Mouse (Mus musculus) ES-Bruce4 (cell line): ENCODE measurements at regions not wholly inside any gene's neighbourhood (a gene's known extent, or its start where the extent isn't known, plus 50 kb on each side); places are given as distances from the start of the nearest gene placed in this dataset.

ENCODE experiments used
- H3K27ac ChIP-seq: 2 replicates; pipeline ENCODE4 v1.5.1; 2012; ENCODE audit warnings: low read length, inconsistent platforms; ENCODE audit not compliant: insufficient read depth
- H3K27me3 ChIP-seq: 2 replicates; pipeline ENCODE4 v1.6.1; 2012; ENCODE audit warnings: mild to moderate bottlenecking, low read length, inconsistent platforms; ENCODE audit not compliant: control insufficient read depth, poor library complexity, insufficient read depth, severe bottlenecking
- H3K36me3 ChIP-seq: 2 replicates; pipeline ENCODE4 v1.6.1; 2012; ENCODE audit warnings: inconsistent platforms, mild to moderate bottlenecking, low read length, moderate library complexity; ENCODE audit not compliant: control insufficient read depth, poor library complexity, insufficient read depth, severe bottlenecking
- H3K4me1 ChIP-seq: one replicate; pipeline ENCODE4 v1.8.1; 2011; ENCODE audit warnings: low read length; ENCODE audit not compliant: control insufficient read depth, insufficient read depth
- H3K4me3 ChIP-seq: 2 replicates; pipeline ENCODE4 v1.5.1; 2011; ENCODE audit warnings: low read depth, mild to moderate bottlenecking, low read length
- H3K9ac ChIP-seq: 2 replicates; pipeline ENCODE4 v1.6.1; 2012; ENCODE audit warnings: low read depth, mild to moderate bottlenecking, inconsistent platforms; ENCODE audit not compliant: poor library complexity, severe bottlenecking
- H3K9me3 ChIP-seq: replicated peaks from 2 replicates; pipeline ENCODE4 v1.6.1; 2012; ENCODE audit warnings: mild to moderate bottlenecking, low read length, inconsistent platforms; ENCODE audit not compliant: control insufficient read depth, poor library complexity, insufficient read depth, severe bottlenecking
- CTCF ChIP-seq: IDR thresholded peaks from one replicate; pipeline ENCODE4 v1.8.1; 2011; ENCODE audit warnings: low read depth, low read length
- EP300 ChIP-seq: IDR thresholded peaks from 2 replicates; pipeline ENCODE4 v1.6.1; 2011; ENCODE audit warnings: low read depth, low read length; ENCODE audit not compliant: insufficient read depth
- POLR2A ChIP-seq: IDR thresholded peaks from one replicate; pipeline ENCODE4 v1.8.1; 2011; ENCODE audit warnings: low read length; ENCODE audit not compliant: insufficient read depth

GRCm38 (mm10) chr12:16436255-16436654 lies 174.5 kb downstream of the Lpin1 start:
- Histone ChIP-seq H3K27ac (no peak overlapping the region), H3K9ac (no peak overlapping the region), H3K27me3 (no peaks in the 10 kb centered on the region), H3K36me3 (no peaks in the 10 kb centered on the region), H3K9me3 (no peaks in the 10 kb centered on the region), H3K4me1 (no peaks in the 10 kb centered on the region), H3K4me3 (no peak overlapping the region)
- TF ChIP-seq POLR2A = no peak
- TF ChIP-seq CTCF = no peak
- TF ChIP-seq EP300 = no peak

GRCm38 (mm10) chr12:16434739-16435138 lies 176.0 kb downstream of the Lpin1 start:
- Histone ChIP-seq H3K27ac (no peak overlapping the region), H3K9ac (no peak overlapping the region), H3K27me3 (no peaks in the 10 kb centered on the region), H3K4me3 (no peak overlapping the region), H3K9me3 (no peaks in the 10 kb centered on the region), H3K36me3 (no peaks in the 10 kb centered on the region), H3K4me1 (no peaks in the 10 kb centered on the region)
- TF ChIP-seq CTCF (no peak), EP300 (no peak), POLR2A (no peak)

- Histone ChIP-seq H3K27me3 (no peaks in the 10 kb centered on the region), H3K9me3 (no peaks in the 10 kb centered on the region), H3K9ac (no peak overlapping the region), H3K36me3 (no peaks in the 10 kb centered on the region), H3K4me3 (no peak overlapping the region), H3K4me1 (no peaks in the 10 kb centered on the region), H3K27ac (no peak overlapping the region)
- TF ChIP-seq POLR2A = no peak
- no peak for TF ChIP-seq CTCF
- TF ChIP-seq EP300 = no peak
Measured at GRCm38 (mm10) chr12:16434225-16434624, 176.5 kb downstream of the Lpin1 start.

GRCm38 (mm10) chr12:16425980-16426379 lies 184.8 kb downstream of the Lpin1 start:
- Histone ChIP-seq H3K36me3 (no peaks in the 10 kb centered on the region), H3K4me3 (no peak overlapping the region), H3K9me3 (no peaks in the 10 kb centered on the region), H3K4me1 (no peaks in the 10 kb centered on the region), H3K9ac (no peak overlapping the region), H3K27me3 (no peaks in the 10 kb centered on the region), H3K27ac (no peak overlapping the region)
- TF ChIP-seq EP300 (no peak), CTCF (no peak), POLR2A (no peak)

GRCm38 (mm10) chr12:16424526-16424925 lies 186.2 kb downstream of the Lpin1 start:
- H3K4me1 ChIP-seq = no peaks in the 10 kb centered on the region
- no peak overlapping the region for H3K4me3 ChIP-seq
- H3K36me3 ChIP-seq = no peaks in the 10 kb centered on the region
- no peak overlapping the region for H3K9ac ChIP-seq
- H3K27me3 ChIP-seq = no peaks in the 10 kb centered on the region
- H3K9me3 ChIP-seq = no peaks in the 10 kb centered on the region
- no peak overlapping the region for H3K27ac ChIP-seq
- TF ChIP-seq EP300 (no peak), CTCF (no peak), POLR2A (no peak)

- Histone ChIP-seq H3K4me1 (no peaks in the 10 kb centered on the region), H3K9ac (no peak overlapping the region), H3K27me3 (no peaks in the 10 kb centered on the region), H3K27ac (no peak overlapping the region), H3K4me3 (no peak overlapping the region), H3K9me3 (no peaks in the 10 kb centered on the region), H3K36me3 (no peaks in the 10 kb centered on the region)
- TF ChIP-seq POLR2A (no peak), EP300 (no peak), CTCF (no peak)
Measured at GRCm38 (mm10) chr12:16395720-16396119, 215.0 kb downstream of the Lpin1 start.
